Mouse (Mus musculus) neural tube, embryonic 15.5 days (tissue): ENCODE measurements around the gene Heatr3. TPM values are rescaled to one million over a fixed set of nuclear protein-coding genes. Genes with fewer than 3 reads are reported as not detected.
"Not testable (repeated sequence)": the region's sequence is repeated elsewhere in the genome, so short reads cannot be mapped to it uniquely, and the experiment has no call there.

Source experiments
- ATAC-seq: fragments of 200-750 bp; cut with Nextera tagmentation; 2 replicates; pipeline ENCODE4 v1.8.0; 2017; ENCODE audit warnings: mild to moderate bottlenecking, moderate TSS enrichment, moderate library complexity; ENCODE audit not compliant: low FRiP score
- H3K27ac ChIP-seq: fragments of 300-500 bp; sonication (generic); replicated peaks from 2 replicates; pipeline ENCODE4 v1.5.1; 2015; ENCODE audit warnings: mild to moderate bottlenecking, inconsistent platforms
- H3K27me3 ChIP-seq: fragments of 300-500 bp; sonication (generic); replicated peaks from 2 replicates; pipeline ENCODE4 v1.6.1; 2015; ENCODE audit warnings: inconsistent platforms
- H3K36me3 ChIP-seq: fragments of 300-500 bp; sonication (generic); 2 replicates; pipeline ENCODE4 v1.6.1; 2015; ENCODE audit warnings: inconsistent platforms
- H3K4me1 ChIP-seq: fragments of 300-500 bp; sonication (generic); 2 replicates; pipeline ENCODE4 v1.6.1; 2015; ENCODE audit warnings: inconsistent platforms
- H3K4me2 ChIP-seq: fragments of 300-500 bp; sonication (generic); 2 replicates; pipeline ENCODE4 v1.6.1; 2015; ENCODE audit warnings: inconsistent platforms, mild to moderate bottlenecking, moderate library complexity
- H3K4me3 ChIP-seq: fragments of 300-500 bp; sonication (generic); replicated peaks from 2 replicates; pipeline ENCODE4 v1.5.1; 2015; ENCODE audit warnings: mild to moderate bottlenecking, inconsistent platforms
- H3K9ac ChIP-seq: fragments of 300-500 bp; sonication (generic); replicated peaks from 2 replicates; pipeline ENCODE4 v1.6.1; 2015; ENCODE audit warnings: mild to moderate bottlenecking, inconsistent platforms
- H3K9me3 ChIP-seq: fragments of 300-500 bp; sonication (generic); replicated peaks from 2 replicates; pipeline ENCODE4 v1.6.1; 2016; ENCODE audit warnings: inconsistent platforms
- WGBS: fragments of 180-500 bp; shearing (Covaris S2); methylation state at CpG from one replicate; pipeline ENCODE4 v1.1.7; 2015; ENCODE audit warnings: mixed read lengths; 5-methylcytosine and 5-hydroxymethylcytosine counted together
- polyA plus RNA-seq: library from polyadenylated mRNA; unstranded; fragments of >200 nt; fragmentation: Nextera tagmentation; extraction: Ambion mirVana; gene quantifications from 2 replicates; pipeline ENCODE4 v1.2.1, GENCODE M21; 2015

The Heatr3 gene
- polyA plus RNA-seq, 1 experiment from 2014 or later, result 39.9 TPM

- peak overlapping the region; percentile 88 for H3K4me2 ChIP-seq
- H3K4me3 ChIP-seq, result peak overlapping the region; percentile 91
- H3K27me3 ChIP-seq, result no peaks in the 10 kb centered on the region
- peak overlapping the region; percentile 86 for H3K9ac ChIP-seq
- 1% methylated on average over 10 of the region's 10 CpGs for WGBS
- peaks cover 38% of the 10 kb centered on the region for H3K4me1 ChIP-seq
- peak; percentile 10; the same call in 1 of the 2 replicates for ATAC-seq
- H3K36me3 ChIP-seq, result no peaks in the 10 kb centered on the region
- no peaks in the 10 kb centered on the region for H3K9me3 ChIP-seq
- H3K27ac ChIP-seq, result peak overlapping the region; percentile 96
Measured at GRCm38 (mm10) chr8:88198551-88198944, 60.9 kb downstream of the Heatr3 start.

- H3K9ac ChIP-seq, result peak within 1 kb of the TSS; percentile 86
- no peaks in the 10 kb centered on the region for H3K36me3 ChIP-seq
- H3K27ac ChIP-seq, result peak within 1 kb of the TSS; percentile 96
- WGBS, result under 1% methylated on average over 80 of the region's 97 CpGs
- H3K27me3 ChIP-seq, result no peaks in the 10 kb centered on the region
- H3K4me3 ChIP-seq, result peak within 1 kb of the TSS; percentile 91
- no peaks in the 10 kb centered on the region for H3K9me3 ChIP-seq
- peak; percentile 96 for ATAC-seq
- peaks cover 42% of the 10 kb centered on the region for H3K4me1 ChIP-seq
- peak within 1 kb of the TSS; percentile 88 for H3K4me2 ChIP-seq
Measured at GRCm38 (mm10) chr8:88198945-88199571, 61.4 kb downstream of the Heatr3 start, which contains the start of gene Tent4b. Gene Tent4b, plus strand, starts transcription at chr8:88199213.

GRCm38 (mm10) chr8:88199700-88200601 is 62.3 kb downstream of the Heatr3 start:
- Histone ChIP-seq H3K27me3 (no peaks in the 10 kb centered on the region), H3K27ac (peak overlapping the region; percentile 96), H3K9me3 (no peaks in the 10 kb centered on the region), H3K4me3 (peak overlapping the region; percentile 91), H3K4me1 (peaks cover 50% of the 10 kb centered on the region), H3K36me3 (no peaks in the 10 kb centered on the region), H3K9ac (peak overlapping the region; percentile 86), H3K4me2 (peak overlapping the region; percentile 88)
- WGBS, result under 1% methylated on average over 82 of the region's 117 CpGs
- ATAC-seq, result peak; percentile 54

GRCm38 (mm10) chr8:88200724-88201495 is 63.3 kb downstream of the Heatr3 start:
- ATAC-seq, result no peak

GRCm38 (mm10) chr8:88201641-88202040 is 64.0 kb downstream of the Heatr3 start:
- H3K27ac ChIP-seq, result no peak overlapping the region
- no peaks in the 10 kb centered on the region for H3K36me3 ChIP-seq
- 58% methylated on average over 3 of the region's 3 CpGs for WGBS
- no peaks in the 10 kb centered on the region for H3K27me3 ChIP-seq
- H3K9me3 ChIP-seq, result no peaks in the 10 kb centered on the region
- no peak for ATAC-seq
- H3K9ac ChIP-seq, result 0 out of 2 replicates have a peak overlapping the region, but pooled peaks have one; percentile 86
- H3K4me2 ChIP-seq, result peak overlapping the region; percentile 88
- H3K4me3 ChIP-seq, result 0 out of 2 replicates have a peak overlapping the region, but pooled peaks have one; percentile 1
- peaks cover 55% of the 10 kb centered on the region for H3K4me1 ChIP-seq

More at GRCm38 (mm10) chr8:88200724-88201495, 63.3 kb downstream of the Heatr3 start:
- Histone ChIP-seq H3K27me3 (no peaks in the 10 kb centered on the region), H3K4me2 (peak overlapping the region; percentile 88), H3K9me3 (no peaks in the 10 kb centered on the region), H3K9ac (peak overlapping the region; percentile 86), H3K4me1 (peaks cover 51% of the 10 kb centered on the region), H3K4me3 (peak overlapping the region; percentile 91), H3K27ac (peak overlapping the region; percentile 96; the same call in 1 of the 2 replicates), H3K36me3 (no peaks in the 10 kb centered on the region)
- 21% methylated on average over 10 of the region's 10 CpGs for WGBS

- Histone ChIP-seq H3K4me1 (peaks cover 49% of the 10 kb centered on the region), H3K9ac (no peak overlapping the region), H3K36me3 (peaks cover 2% of the 10 kb centered on the region; the same call in 1 of the 2 replicates), H3K27me3 (no peaks in the 10 kb centered on the region), H3K9me3 (no peaks in the 10 kb centered on the region), H3K4me3 (no peak overlapping the region), H3K4me2 (no peak overlapping the region), H3K27ac (no peak overlapping the region)
- WGBS, result 47% methylated on average over 9 of the region's 9 CpGs
- no peak for ATAC-seq
Measured at GRCm38 (mm10) chr8:88206016-88206415, 68.4 kb downstream of the Heatr3 start.

- no peak overlapping the region for H3K27ac ChIP-seq
- peaks cover 40% of the 10 kb centered on the region for H3K4me1 ChIP-seq
- WGBS, result 86% methylated on average over 7 of the region's 7 CpGs
- no peak overlapping the region for H3K4me3 ChIP-seq
- H3K36me3 ChIP-seq, result peaks cover 2% of the 10 kb centered on the region; the same call in 1 of the 2 replicates
- ATAC-seq, result no peak
- H3K27me3 ChIP-seq, result no peaks in the 10 kb centered on the region
- no peak overlapping the region for H3K9ac ChIP-seq
- no peaks in the 10 kb centered on the region for H3K9me3 ChIP-seq
- no peak overlapping the region for H3K4me2 ChIP-seq
Measured at GRCm38 (mm10) chr8:88207121-88207821, 69.6 kb downstream of the Heatr3 start.

- H3K36me3 ChIP-seq, H3K9ac ChIP-seq, H3K4me2 ChIP-seq, H3K27me3 ChIP-seq, H3K4me3 ChIP-seq, ATAC-seq, H3K9me3 ChIP-seq, H3K27ac ChIP-seq: not testable (repeated sequence)
- 90% methylated on average over 6 of the region's 6 CpGs for WGBS
- peaks cover 15% of the 10 kb centered on the region for H3K4me1 ChIP-seq
Measured at GRCm38 (mm10) chr8:88209930-88210827, 72.5 kb downstream of the Heatr3 start.

- WGBS, result 62% methylated on average over 4 of the region's 4 CpGs
- Histone ChIP-seq H3K9me3 (no peaks in the 10 kb centered on the region), H3K9ac (no peak overlapping the region), H3K4me3 (no peak overlapping the region), H3K36me3 (no peaks in the 10 kb centered on the region), H3K4me2 (no peak overlapping the region), H3K27me3 (no peaks in the 10 kb centered on the region), H3K4me1 (peaks cover 19% of the 10 kb centered on the region), H3K27ac (no peak overlapping the region)
- ATAC-seq, result no peak
Measured at GRCm38 (mm10) chr8:88221353-88221752, 83.7 kb downstream of the Heatr3 start.
